Mouse (Mus musculus) cortical plate, adult 2 months (tissue): ENCODE results near the gene Dppa5a.

ENCODE experiments used
- CTCF ChIP-seq: fragments of 200-500 bp; IDR thresholded peaks from 2 replicates; pipeline ENCODE4 v1.5.1; 2011; ENCODE audit warnings: mild to moderate bottlenecking, control low read depth, low read length; ENCODE audit not compliant: insufficient read depth; ENCODE audit errors: extremely low read depth
- POLR2A ChIP-seq: fragments of 200-500 bp; IDR thresholded peaks from 2 replicates; pipeline ENCODE4 v1.6.1; 2011; ENCODE audit warnings: mild to moderate bottlenecking, low read length, control low read depth; ENCODE audit not compliant: insufficient read depth; ENCODE audit errors: extremely low read depth

DNA sequence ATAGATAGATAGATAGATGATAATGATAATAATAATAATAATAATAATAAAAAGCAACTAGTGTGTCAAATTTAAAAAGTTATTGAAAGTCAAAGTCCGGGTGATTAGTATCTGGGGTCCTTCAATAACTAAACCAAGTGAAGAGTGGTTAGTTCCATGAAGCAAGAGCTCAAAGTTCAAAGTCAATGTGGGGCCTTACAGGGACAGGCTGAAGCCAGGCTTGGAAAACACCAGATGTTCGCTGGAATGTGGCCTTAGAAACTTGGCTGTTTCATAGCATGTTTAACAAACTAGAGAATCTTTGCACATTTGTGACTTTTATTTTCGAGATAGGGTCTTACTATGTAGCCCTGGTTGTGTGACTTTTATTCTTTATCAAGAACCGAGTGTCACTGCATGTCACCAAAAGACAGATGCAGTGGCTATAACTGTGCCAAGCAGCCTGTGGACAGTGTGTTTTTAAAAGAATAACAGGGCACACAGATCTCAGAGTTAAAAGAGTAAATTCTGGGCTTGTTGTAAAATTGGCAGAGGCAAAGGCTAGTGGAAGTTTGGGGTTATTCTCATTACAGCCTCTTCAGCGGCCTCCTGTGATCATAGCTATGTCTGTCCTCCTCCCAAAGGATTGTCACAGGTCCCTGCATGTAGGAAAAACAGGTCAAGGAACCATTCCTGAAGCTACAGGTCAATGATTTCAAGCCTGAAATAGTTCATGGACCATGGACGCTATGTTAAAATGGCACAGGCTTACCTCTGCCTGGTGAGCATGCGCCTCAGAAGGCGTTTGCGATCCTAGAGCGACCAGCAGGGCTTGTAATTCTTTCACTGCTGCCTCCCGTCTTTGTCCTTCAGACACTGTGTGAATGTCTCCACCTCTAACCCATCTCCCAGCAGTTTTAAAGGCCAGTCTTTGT is 13.1 kb downstream of the Dppa5a start:
- TF ChIP-seq CTCF (no peak), POLR2A (no peak)
